Mouse (Mus musculus) neural tube, embryonic 12.5 days (tissue): ENCODE measurements around the gene Nol4l. TPM values are rescaled to one million over a fixed set of nuclear protein-coding genes. Genes with fewer than 3 reads are reported as not detected.
A peak's percentile ranks its signal among the peaks of the same experiment; 100 is the strongest.

Experiments used
- ATAC-seq: fragments of 200-750 bp; cut with Nextera tagmentation; 2 replicates; pipeline ENCODE4 v1.8.0; 2017; ENCODE audit warnings: low read depth, mild to moderate bottlenecking, moderate TSS enrichment, moderate library complexity; ENCODE audit not compliant: low FRiP score
- H3K27ac ChIP-seq: fragments of 300-500 bp; sonication (generic); 2 replicates; pipeline ENCODE4 v1.5.1; 2016
- H3K27me3 ChIP-seq: fragments of 300-500 bp; sonication (generic); replicated peaks from 2 replicates; pipeline ENCODE4 v1.6.1; 2016; ENCODE audit warnings: mild to moderate bottlenecking
- H3K36me3 ChIP-seq: fragments of 300-500 bp; sonication (generic); 2 replicates; pipeline ENCODE4 v1.6.1; 2016; ENCODE audit warnings: mild to moderate bottlenecking
- H3K4me1 ChIP-seq: fragments of 300-500 bp; sonication (generic); 2 replicates; pipeline ENCODE4 v1.6.1; 2016
- H3K4me2 ChIP-seq: fragments of 300-500 bp; sonication (generic); replicated peaks from 2 replicates; pipeline ENCODE4 v1.6.1; 2016; ENCODE audit warnings: mild to moderate bottlenecking
- H3K4me3 ChIP-seq: fragments of 300-500 bp; sonication (generic); 2 replicates; pipeline ENCODE4 v1.5.1; 2016
- H3K9ac ChIP-seq: fragments of 300-500 bp; sonication (generic); 2 replicates; pipeline ENCODE4 v1.6.1; 2016; ENCODE audit warnings: mild to moderate bottlenecking
- H3K9me3 ChIP-seq: fragments of 300-500 bp; sonication (generic); 2 replicates; pipeline ENCODE4 v1.6.1; 2016; ENCODE audit warnings: mild to moderate bottlenecking
- WGBS: fragments of 180-500 bp; shearing (Covaris S2); methylation state at CpG from one replicate; pipeline ENCODE4 v1.1.7; 2016; 5-methylcytosine and 5-hydroxymethylcytosine counted together
- polyA plus RNA-seq: library from polyadenylated mRNA; unstranded; fragments of >200 nt; fragmentation: Nextera tagmentation; extraction: Ambion mirVana; gene quantifications from 2 replicates; pipeline ENCODE4 v1.2.1, GENCODE M21; 2016

The Nol4l gene
- polyA plus RNA-seq, 1 experiment from 2014 or later, result 39.9 TPM

DNA sequence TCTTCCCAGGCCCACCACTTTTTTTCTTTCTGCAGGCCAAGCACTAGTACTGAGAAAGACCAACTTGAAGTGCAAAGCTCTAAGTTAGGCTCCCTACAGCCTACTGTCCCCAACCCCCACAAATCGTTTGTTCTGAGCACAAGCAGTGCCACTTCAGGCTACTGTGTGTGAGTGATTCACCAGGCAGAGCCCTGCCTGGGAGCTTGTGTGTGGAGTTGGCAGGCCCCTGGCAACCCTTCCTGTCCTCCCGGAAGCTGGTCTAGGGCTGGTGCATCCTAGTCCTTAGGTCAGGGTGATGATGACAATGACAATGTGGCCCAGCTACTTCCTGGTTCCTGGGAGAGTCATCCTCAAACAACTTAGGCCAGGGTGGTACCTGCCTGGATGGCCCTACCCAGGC, 101.3 kb downstream of the Nol4l start:
- no peak overlapping the region for H3K9ac ChIP-seq
- peaks cover 63% of the 10 kb centered on the region for H3K4me1 ChIP-seq
- H3K4me2 ChIP-seq, result no peak overlapping the region
- H3K27me3 ChIP-seq, result no peaks in the 10 kb centered on the region
- H3K4me3 ChIP-seq, result no peak overlapping the region
- 68% methylated on average over 2 of the region's 2 CpGs for WGBS
- ATAC-seq, result no peak
- H3K36me3 ChIP-seq, result peaks cover 65% of the 10 kb centered on the region
- H3K9me3 ChIP-seq, result no peaks in the 10 kb centered on the region
- no peak overlapping the region for H3K27ac ChIP-seq

DNA sequence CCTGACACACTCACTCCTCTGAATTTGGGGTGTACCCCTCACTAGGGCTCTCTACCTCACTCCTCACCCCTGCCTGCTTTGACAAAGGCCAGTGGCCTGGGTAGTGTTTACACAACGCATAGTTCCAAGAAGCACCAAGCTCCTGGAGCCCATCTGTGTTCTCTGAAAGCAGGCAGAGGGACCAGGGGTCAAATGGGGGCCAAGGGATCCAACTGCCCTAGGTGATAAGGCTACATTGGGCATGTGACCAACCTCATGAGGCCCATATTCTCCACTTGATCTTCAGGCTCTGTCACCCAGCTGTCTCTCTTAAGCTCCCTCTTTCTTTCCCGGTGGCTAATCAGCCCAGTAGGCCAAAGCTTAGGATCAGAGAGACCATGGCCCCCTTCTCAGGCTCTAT, 102.8 kb downstream of the Nol4l start:
- no peak overlapping the region for H3K4me3 ChIP-seq
- H3K27ac ChIP-seq, result peak overlapping the region; percentile 68
- H3K9ac ChIP-seq, result no peak overlapping the region
- H3K4me1 ChIP-seq, result peaks cover 63% of the 10 kb centered on the region
- H3K36me3 ChIP-seq, result peaks cover 60% of the 10 kb centered on the region
- 13% methylated on average over 2 of the region's 2 CpGs for WGBS
- ATAC-seq, result no peak
- H3K4me2 ChIP-seq, result peak overlapping the region; percentile 25; the same call in 1 of the 2 replicates
- no peaks in the 10 kb centered on the region for H3K27me3 ChIP-seq
- H3K9me3 ChIP-seq, result no peaks in the 10 kb centered on the region

DNA sequence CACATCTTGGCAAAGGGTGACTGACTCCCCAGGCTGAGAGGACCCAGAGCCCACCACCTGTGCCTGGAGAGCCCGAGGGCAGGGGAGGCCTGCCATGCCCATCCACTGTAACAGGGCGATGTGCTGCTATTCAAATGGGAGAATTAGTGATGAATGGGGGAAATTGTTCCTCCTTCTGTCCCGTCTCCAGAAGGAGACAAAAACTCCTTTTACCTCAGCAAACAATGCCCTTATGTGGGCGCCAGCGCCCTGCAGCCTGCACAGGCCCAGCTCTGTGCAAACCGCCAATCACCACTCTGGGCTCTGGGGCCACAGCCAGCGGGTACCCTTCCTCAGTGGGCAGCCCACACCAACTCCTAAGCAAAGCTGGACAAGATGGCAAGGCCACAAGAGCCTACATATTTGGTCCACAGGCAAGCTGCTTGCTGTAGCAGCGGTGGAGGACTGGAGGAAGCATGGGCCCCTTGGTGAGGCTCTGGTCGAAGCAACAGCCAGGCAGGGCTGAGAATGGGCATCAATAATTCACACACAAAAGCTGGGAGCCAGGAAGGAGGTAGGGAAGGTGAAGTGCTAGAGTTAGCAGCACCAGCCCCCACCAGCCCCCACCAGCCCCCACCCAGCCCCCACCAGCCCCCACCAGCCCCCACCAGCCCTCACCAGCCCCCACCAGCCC, 103.6 kb downstream of the Nol4l start:
- Histone ChIP-seq H3K9me3 (no peaks in the 10 kb centered on the region), H3K27ac (peak overlapping the region; percentile 82), H3K4me2 (peak overlapping the region; percentile 32), H3K4me1 (peaks cover 62% of the 10 kb centered on the region), H3K36me3 (peaks cover 52% of the 10 kb centered on the region), H3K9ac (no peak overlapping the region), H3K4me3 (no peak overlapping the region), H3K27me3 (no peaks in the 10 kb centered on the region)
- 19% methylated on average over 9 of the region's 9 CpGs for WGBS
- peak; percentile 86 for ATAC-seq

- Histone ChIP-seq H3K9me3 (no peaks in the 10 kb centered on the region), H3K27ac (peak overlapping the region; percentile 82; the same call in 1 of the 2 replicates), H3K36me3 (peaks cover 49% of the 10 kb centered on the region), H3K9ac (no peak overlapping the region), H3K4me3 (no peak overlapping the region), H3K27me3 (no peaks in the 10 kb centered on the region), H3K4me2 (0 out of 2 replicates have a peak overlapping the region, but pooled peaks have one; percentile 32), H3K4me1 (peaks cover 62% of the 10 kb centered on the region)
- ATAC-seq, result 0 out of 2 replicates have a peak, but pooled peaks have one; percentile 17
- WGBS, result 72% methylated on average over 4 of the region's 4 CpGs
Observed at GRCm38 (mm10) chr2:153425124-153425844, 104.5 kb downstream of the Nol4l start.

DNA sequence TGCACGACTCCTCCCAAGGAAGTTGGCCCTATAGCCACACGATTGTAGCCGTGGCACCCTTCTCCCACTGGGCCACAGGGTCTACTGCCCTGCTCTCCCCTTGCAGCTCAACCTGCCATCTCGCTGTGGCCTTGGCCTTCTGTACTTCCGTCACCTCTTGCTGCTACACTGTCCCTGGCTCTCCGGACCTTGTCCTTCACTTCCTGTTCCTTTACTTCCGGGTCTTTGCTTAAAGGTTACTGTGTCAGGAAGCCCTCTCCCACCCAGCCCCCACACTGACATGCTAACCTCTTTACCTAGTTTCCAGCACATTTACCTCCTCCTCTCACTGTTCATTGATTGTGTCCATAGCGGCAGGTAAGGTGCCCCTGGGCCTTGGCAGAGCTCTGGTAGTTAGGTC, 105.2 kb downstream of the Nol4l start:
- H3K4me3 ChIP-seq, result no peak overlapping the region
- 89% methylated on average over 8 of the region's 8 CpGs for WGBS
- no peak overlapping the region for H3K27ac ChIP-seq
- no peaks in the 10 kb centered on the region for H3K9me3 ChIP-seq
- ATAC-seq, result no peak
- H3K36me3 ChIP-seq, result peaks cover 50% of the 10 kb centered on the region
- no peak overlapping the region for H3K9ac ChIP-seq
- no peaks in the 10 kb centered on the region for H3K27me3 ChIP-seq
- H3K4me1 ChIP-seq, result peaks cover 62% of the 10 kb centered on the region
- H3K4me2 ChIP-seq, result no peak overlapping the region

GRCm38 (mm10) chr2:153423113-153423512, 106.7 kb downstream of the Nol4l start:
- Histone ChIP-seq H3K27me3 (no peaks in the 10 kb centered on the region), H3K9ac (no peak overlapping the region), H3K4me3 (no peak overlapping the region), H3K4me1 (peaks cover 60% of the 10 kb centered on the region), H3K9me3 (no peaks in the 10 kb centered on the region), H3K36me3 (peaks cover 50% of the 10 kb centered on the region), H3K4me2 (no peak overlapping the region), H3K27ac (peak overlapping the region; percentile 7; the same call in 1 of the 2 replicates)
- WGBS, result 87% methylated on average over 3 of the region's 3 CpGs
- no peak for ATAC-seq

GRCm38 (mm10) chr2:153422051-153422450, 107.7 kb downstream of the Nol4l start:
- ATAC-seq, result peak; percentile 49; the same call in 1 of the 2 replicates
- H3K36me3 ChIP-seq, result peaks cover 59% of the 10 kb centered on the region
- 32% methylated on average over 5 of the region's 5 CpGs for WGBS
- H3K9me3 ChIP-seq, result no peaks in the 10 kb centered on the region
- H3K4me2 ChIP-seq, result no peak overlapping the region
- no peaks in the 10 kb centered on the region for H3K27me3 ChIP-seq
- no peak overlapping the region for H3K4me3 ChIP-seq
- no peak overlapping the region for H3K27ac ChIP-seq
- H3K9ac ChIP-seq, result no peak overlapping the region
- H3K4me1 ChIP-seq, result peaks cover 51% of the 10 kb centered on the region

- H3K9ac ChIP-seq, result no peak overlapping the region
- H3K27ac ChIP-seq, result no peak overlapping the region
- no peak overlapping the region for H3K4me2 ChIP-seq
- H3K27me3 ChIP-seq, result no peaks in the 10 kb centered on the region
- no peaks in the 10 kb centered on the region for H3K9me3 ChIP-seq
- no peak overlapping the region for H3K4me3 ChIP-seq
- no peak for ATAC-seq
- peaks cover 68% of the 10 kb centered on the region for H3K36me3 ChIP-seq
- H3K4me1 ChIP-seq, result peaks cover 44% of the 10 kb centered on the region
Observed at GRCm38 (mm10) chr2:153421233-153421632, 108.5 kb downstream of the Nol4l start.

DNA sequence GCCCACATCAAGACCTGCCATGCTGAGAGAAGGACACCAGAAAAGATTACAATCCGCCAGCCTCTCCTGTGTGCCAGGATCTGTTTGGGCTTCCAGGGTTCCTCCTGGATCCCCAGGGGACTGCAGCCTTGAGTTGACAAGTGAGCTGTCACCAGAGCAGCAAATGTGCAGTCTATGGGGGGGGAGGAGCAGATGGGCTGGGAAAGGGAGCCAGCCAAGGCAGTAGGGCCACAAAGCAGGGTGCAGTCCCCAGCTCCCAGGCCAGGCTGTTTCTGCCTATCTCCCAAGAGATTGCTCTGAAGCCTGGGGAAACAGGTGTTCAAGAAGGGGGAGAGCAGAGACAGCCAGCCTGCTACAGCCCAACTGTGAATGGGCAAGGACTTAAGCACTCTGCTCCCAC, 111.4 kb downstream of the Nol4l start:
- H3K27ac ChIP-seq, result no peak overlapping the region
- H3K4me1 ChIP-seq, result peaks cover 16% of the 10 kb centered on the region
- ATAC-seq, result no peak
- H3K4me3 ChIP-seq, result no peak overlapping the region
- H3K27me3 ChIP-seq, result no peaks in the 10 kb centered on the region
- 96% methylated on average over 1 of the region's 1 CpGs for WGBS
- H3K9me3 ChIP-seq, result no peaks in the 10 kb centered on the region
- H3K9ac ChIP-seq, result no peak overlapping the region
- H3K4me2 ChIP-seq, result no peak overlapping the region
- peaks cover 70% of the 10 kb centered on the region for H3K36me3 ChIP-seq

- H3K4me3 ChIP-seq, result no peak overlapping the region
- H3K4me1 ChIP-seq, result peaks cover 10% of the 10 kb centered on the region
- H3K9me3 ChIP-seq, result no peaks in the 10 kb centered on the region
- H3K4me2 ChIP-seq, result no peak overlapping the region
- H3K36me3 ChIP-seq, result peaks cover 72% of the 10 kb centered on the region
- no peaks in the 10 kb centered on the region for H3K27me3 ChIP-seq
- WGBS, result 98% methylated on average over 12 of the region's 12 CpGs
- no peak overlapping the region for H3K27ac ChIP-seq
- no peak for ATAC-seq
- H3K9ac ChIP-seq, result no peak overlapping the region
Observed at GRCm38 (mm10) chr2:153417841-153418240, 111.9 kb downstream of the Nol4l start.

DNA sequence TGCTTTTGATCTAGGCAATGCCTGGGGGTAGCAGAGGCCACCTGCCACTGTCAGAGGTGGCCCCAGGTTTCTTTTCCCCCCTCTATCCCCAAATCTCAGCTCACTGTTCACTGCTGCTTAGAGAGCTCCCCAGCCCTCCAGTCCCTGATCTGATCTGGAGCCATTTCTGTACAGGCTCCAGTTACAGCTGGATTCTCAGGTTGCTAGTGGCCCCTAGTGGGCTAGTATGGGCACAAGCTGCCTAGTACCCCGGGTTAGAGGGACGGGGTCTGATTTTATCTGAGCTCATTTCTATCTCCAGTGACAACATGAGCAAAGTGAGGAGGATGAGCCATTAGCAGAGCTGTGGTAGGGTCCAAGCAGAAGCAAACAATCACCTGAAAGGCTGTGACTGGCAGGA, 115.2 kb downstream of the Nol4l start:
- H3K27ac ChIP-seq, result no peak overlapping the region
- no peaks in the 10 kb centered on the region for H3K9me3 ChIP-seq
- no peak overlapping the region for H3K4me2 ChIP-seq
- H3K27me3 ChIP-seq, result no peaks in the 10 kb centered on the region
- no peak overlapping the region for H3K4me3 ChIP-seq
- no peak overlapping the region for H3K9ac ChIP-seq
- 53% methylated on average over 2 of the region's 2 CpGs for WGBS
- H3K4me1 ChIP-seq, result no peaks in the 10 kb centered on the region
- peaks cover 92% of the 10 kb centered on the region for H3K36me3 ChIP-seq
- no peak for ATAC-seq

DNA sequence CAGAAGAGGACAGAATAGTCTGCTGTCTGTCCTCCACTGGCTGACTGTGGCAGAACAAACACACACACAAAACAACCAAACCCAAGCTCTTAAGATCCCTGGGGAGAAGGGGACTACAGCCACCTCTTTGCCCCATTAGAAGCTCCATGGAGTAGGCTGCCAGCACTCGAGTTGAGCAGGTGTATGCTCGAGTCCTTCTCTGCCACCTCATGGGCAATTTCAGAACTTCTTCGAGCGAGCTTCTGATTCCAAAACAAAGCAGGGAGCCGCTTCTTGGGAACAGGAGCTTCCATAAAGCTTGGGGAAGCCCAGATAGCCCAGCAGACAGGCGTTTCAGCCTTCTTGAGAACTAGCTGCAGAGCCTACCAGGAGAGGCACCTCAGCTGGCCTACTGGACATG, 117.2 kb downstream of the Nol4l start:
- H3K9me3 ChIP-seq, result no peaks in the 10 kb centered on the region
- H3K27ac ChIP-seq, result no peak overlapping the region
- H3K4me3 ChIP-seq, result no peak overlapping the region
- H3K4me1 ChIP-seq, result no peaks in the 10 kb centered on the region
- H3K36me3 ChIP-seq, result peaks cover 90% of the 10 kb centered on the region
- no peak for ATAC-seq
- H3K4me2 ChIP-seq, result no peak overlapping the region
- 70% methylated on average over 6 of the region's 6 CpGs for WGBS
- no peaks in the 10 kb centered on the region for H3K27me3 ChIP-seq
- 0 out of 2 replicates have a peak overlapping the region, but pooled peaks have one; percentile 13 for H3K9ac ChIP-seq
